Mouse (Mus musculus) limb, embryonic 12.5 days (tissue): ENCODE measurements around the gene Tepp. TPM values are rescaled to one million over a fixed set of nuclear protein-coding genes. Genes with fewer than 3 reads are reported as not detected.

Experiments used
- ATAC-seq: fragments of 200-750 bp; cut with Nextera tagmentation; 2 replicates; pipeline ENCODE4 v1.8.0; 2017; ENCODE audit warnings: low read depth, moderate TSS enrichment; ENCODE audit not compliant: insufficient number of reproducible peaks, insufficient read depth, low FRiP score, low TSS enrichment
- H3K27ac ChIP-seq: fragments of 300-500 bp; sonication (generic); 2 replicates; pipeline ENCODE4 v1.5.1; 2016; ENCODE audit warnings: mild to moderate bottlenecking, moderate library complexity
- H3K27me3 ChIP-seq: fragments of 300-500 bp; sonication (generic); 2 replicates; pipeline ENCODE4 v1.6.1; 2016; ENCODE audit warnings: mild to moderate bottlenecking, moderate library complexity
- H3K36me3 ChIP-seq: fragments of 300-500 bp; sonication (generic); 2 replicates; pipeline ENCODE4 v1.6.1; 2016; ENCODE audit warnings: mild to moderate bottlenecking, moderate library complexity
- H3K4me1 ChIP-seq: fragments of 300-500 bp; sonication (generic); replicated peaks from 2 replicates; pipeline ENCODE4 v1.6.1; 2016
- H3K4me2 ChIP-seq: fragments of 300-500 bp; sonication (generic); 2 replicates; pipeline ENCODE4 v1.6.1; 2016; ENCODE audit warnings: mild to moderate bottlenecking, moderate library complexity
- H3K4me3 ChIP-seq: fragments of 300-500 bp; sonication (generic); replicated peaks from 2 replicates; pipeline ENCODE4 v1.5.1; 2016; ENCODE audit warnings: mild to moderate bottlenecking
- H3K9ac ChIP-seq: fragments of 300-500 bp; sonication (generic); replicated peaks from 2 replicates; pipeline ENCODE4 v1.6.1; 2016; ENCODE audit warnings: mild to moderate bottlenecking, moderate library complexity
- H3K9me3 ChIP-seq: fragments of 300-500 bp; sonication (generic); 2 replicates; pipeline ENCODE4 v1.6.1; 2016; ENCODE audit warnings: mild to moderate bottlenecking, moderate library complexity
- WGBS: fragments of 180-500 bp; shearing (Covaris S2); methylation state at CpG from one replicate; pipeline ENCODE4 v1.1.7; 2016; 5-methylcytosine and 5-hydroxymethylcytosine counted together
- polyA plus RNA-seq: library from polyadenylated mRNA; unstranded; fragments of >200 nt; fragmentation: Nextera tagmentation; extraction: Ambion mirVana; gene quantifications from 2 replicates; pipeline ENCODE4 v1.2.1, GENCODE M21; 2016

The Tepp gene
- polyA plus RNA-seq, 1 experiment from 2014 or later, result 0.56 TPM

- Histone ChIP-seq H3K9ac (peak overlapping the region; percentile 60), H3K36me3 (peaks cover 31% of the 10 kb centered on the region), H3K9me3 (no peaks in the 10 kb centered on the region), H3K4me1 (peaks cover 17% of the 10 kb centered on the region), H3K27me3 (no peaks in the 10 kb centered on the region), H3K4me3 (peak overlapping the region; percentile 38), H3K4me2 (peak overlapping the region; percentile 62), H3K27ac (peak overlapping the region; percentile 84)
- 38% methylated on average over 20 of the region's 20 CpGs for WGBS
- peak; percentile 65 for ATAC-seq
Observed at GRCm38 (mm10) chr8:95369581-95370326, 59.4 kb downstream of the Tepp start.

GRCm38 (mm10) chr8:95373389-95374002 lies 63.1 kb downstream of the Tepp start:
- ATAC-seq, result no peak
- Histone ChIP-seq H3K4me3 (no peak overlapping the region), H3K36me3 (peaks cover 27% of the 10 kb centered on the region), H3K27ac (no peak overlapping the region), H3K4me2 (no peak overlapping the region), H3K9ac (no peak overlapping the region), H3K27me3 (no peaks in the 10 kb centered on the region), H3K9me3 (no peaks in the 10 kb centered on the region), H3K4me1 (peaks cover 29% of the 10 kb centered on the region)
- 74% methylated on average over 12 of the region's 12 CpGs for WGBS

- Histone ChIP-seq H3K9ac (no peak overlapping the region), H3K36me3 (peaks cover 27% of the 10 kb centered on the region), H3K4me3 (no peak overlapping the region), H3K9me3 (no peaks in the 10 kb centered on the region), H3K27ac (no peak overlapping the region), H3K4me1 (peaks cover 21% of the 10 kb centered on the region), H3K4me2 (no peak overlapping the region), H3K27me3 (no peaks in the 10 kb centered on the region)
- 77% methylated on average over 3 of the region's 3 CpGs for WGBS
- ATAC-seq, result no peak
Observed at GRCm38 (mm10) chr8:95374429-95374828, 64.1 kb downstream of the Tepp start.

- ATAC-seq, result no peak
- Histone ChIP-seq H3K4me2 (no peak overlapping the region), H3K9me3 (no peaks in the 10 kb centered on the region), H3K27ac (no peak overlapping the region), H3K9ac (no peak overlapping the region), H3K4me3 (no peak overlapping the region), H3K4me1 (peaks cover 12% of the 10 kb centered on the region), H3K27me3 (no peaks in the 10 kb centered on the region), H3K36me3 (peaks cover 24% of the 10 kb centered on the region)
- WGBS, result 86% methylated on average over 7 of the region's 7 CpGs
Observed at GRCm38 (mm10) chr8:95375374-95375930, 65.1 kb downstream of the Tepp start.

Other genes with a start within 250 kb of the Tepp start
- 26.7 and 27.6 TPM in 2 replicates for gene Katnb1, start 229.4 kb upstream of the Tepp start, polyA plus RNA-seq
- 16.4 and 16.5 TPM in 2 replicates for gene Kifc3, start 107.8 kb upstream of the Tepp start, polyA plus RNA-seq
- gene Cngb1, start 4.0 kb upstream of the Tepp start, polyA plus RNA-seq, result 0.26 TPM in 1 of 2 replicates, not detected in the other
- 11.3 and 12.9 TPM in 2 replicates for gene Zfp319, start 21.4 kb downstream of the Tepp start, polyA plus RNA-seq
- gene Usb1, start 21.7 kb downstream of the Tepp start, polyA plus RNA-seq, result 39.7 and 40.9 TPM in 2 replicates
- gene Mmp15, start 41.7 kb downstream of the Tepp start, polyA plus RNA-seq, result 12.5 and 13.8 TPM in 2 replicates
- gene Cfap20, start 124.3 kb downstream of the Tepp start, polyA plus RNA-seq, result 136 and 144 TPM in 2 replicates
- 12.6 and 14.0 TPM in 2 replicates for gene Csnk2a2, start 179.5 kb downstream of the Tepp start, polyA plus RNA-seq
- not detected in 2 replicates for gene Ccdc113, start 223.5 kb downstream of the Tepp start, polyA plus RNA-seq